Mouse (Mus musculus) neural tube, embryonic 15.5 days (tissue): ENCODE measurements around the gene Entpd1. TPM values are rescaled to one million over a fixed set of nuclear protein-coding genes. Genes with fewer than 3 reads are reported as not detected.

Experiments used
- ATAC-seq: fragments of 200-750 bp; cut with Nextera tagmentation; 2 replicates; pipeline ENCODE4 v1.8.0; 2017; ENCODE audit warnings: mild to moderate bottlenecking, moderate TSS enrichment, moderate library complexity; ENCODE audit not compliant: low FRiP score
- H3K27ac ChIP-seq: fragments of 300-500 bp; sonication (generic); replicated peaks from 2 replicates; pipeline ENCODE4 v1.5.1; 2015; ENCODE audit warnings: mild to moderate bottlenecking, inconsistent platforms
- H3K27me3 ChIP-seq: fragments of 300-500 bp; sonication (generic); replicated peaks from 2 replicates; pipeline ENCODE4 v1.6.1; 2015; ENCODE audit warnings: inconsistent platforms
- H3K36me3 ChIP-seq: fragments of 300-500 bp; sonication (generic); 2 replicates; pipeline ENCODE4 v1.6.1; 2015; ENCODE audit warnings: inconsistent platforms
- H3K4me1 ChIP-seq: fragments of 300-500 bp; sonication (generic); 2 replicates; pipeline ENCODE4 v1.6.1; 2015; ENCODE audit warnings: inconsistent platforms
- H3K4me2 ChIP-seq: fragments of 300-500 bp; sonication (generic); 2 replicates; pipeline ENCODE4 v1.6.1; 2015; ENCODE audit warnings: inconsistent platforms, mild to moderate bottlenecking, moderate library complexity
- H3K4me3 ChIP-seq: fragments of 300-500 bp; sonication (generic); replicated peaks from 2 replicates; pipeline ENCODE4 v1.5.1; 2015; ENCODE audit warnings: mild to moderate bottlenecking, inconsistent platforms
- H3K9ac ChIP-seq: fragments of 300-500 bp; sonication (generic); replicated peaks from 2 replicates; pipeline ENCODE4 v1.6.1; 2015; ENCODE audit warnings: mild to moderate bottlenecking, inconsistent platforms
- H3K9me3 ChIP-seq: fragments of 300-500 bp; sonication (generic); replicated peaks from 2 replicates; pipeline ENCODE4 v1.6.1; 2016; ENCODE audit warnings: inconsistent platforms
- WGBS: fragments of 180-500 bp; shearing (Covaris S2); methylation state at CpG from one replicate; pipeline ENCODE4 v1.1.7; 2015; ENCODE audit warnings: mixed read lengths; 5-methylcytosine and 5-hydroxymethylcytosine counted together
- polyA plus RNA-seq: library from polyadenylated mRNA; unstranded; fragments of >200 nt; fragmentation: Nextera tagmentation; extraction: Ambion mirVana; gene quantifications from 2 replicates; pipeline ENCODE4 v1.2.1, GENCODE M21; 2015

The Entpd1 gene
- polyA plus RNA-seq, 1 experiment from 2014 or later: 7.0 TPM

- WGBS: 85% methylated on average over 5 of the region's 5 CpGs
- no peak for ATAC-seq
- H3K4me3 ChIP-seq: no peak overlapping the region
- no peaks in the 10 kb centered on the region for H3K9me3 ChIP-seq
- H3K36me3 ChIP-seq: no peaks in the 10 kb centered on the region
- no peak overlapping the region for H3K4me2 ChIP-seq
- H3K27ac ChIP-seq: no peak overlapping the region
- no peaks in the 10 kb centered on the region for H3K27me3 ChIP-seq
- H3K9ac ChIP-seq: no peak overlapping the region
- H3K4me1 ChIP-seq: peaks cover 3% of the 10 kb centered on the region; the same call in 1 of the 2 replicates
Measured at GRCm38 (mm10) chr19:40650090-40650489, 37.9 kb downstream of the Entpd1 start.

GRCm38 (mm10) chr19:40656207-40656606 lies 44.0 kb downstream of the Entpd1 start:
- Histone ChIP-seq H3K4me3 (no peak overlapping the region), H3K36me3 (no peaks in the 10 kb centered on the region), H3K9ac (no peak overlapping the region), H3K4me2 (no peak overlapping the region), H3K9me3 (no peaks in the 10 kb centered on the region), H3K27me3 (no peaks in the 10 kb centered on the region), H3K4me1 (peaks cover 23% of the 10 kb centered on the region), H3K27ac (no peak overlapping the region)
- ATAC-seq: no peak
- 89% methylated on average over 5 of the region's 5 CpGs for WGBS

- peaks cover 27% of the 10 kb centered on the region for H3K4me1 ChIP-seq
- no peak for ATAC-seq
- whole genome bisulfite sequencing: 78% methylated on average over 6 of the region's 6 CpGs
- no peaks in the 10 kb centered on the region for H3K9me3 ChIP-seq
- H3K4me3 ChIP-seq: no peak overlapping the region
- no peaks in the 10 kb centered on the region for H3K27me3 ChIP-seq
- no peak overlapping the region for H3K27ac ChIP-seq
- H3K36me3 ChIP-seq: no peaks in the 10 kb centered on the region
- H3K9ac ChIP-seq: no peak overlapping the region
- no peak overlapping the region for H3K4me2 ChIP-seq
Measured at GRCm38 (mm10) chr19:40658281-40658680, 46.1 kb downstream of the Entpd1 start.

GRCm38 (mm10) chr19:40658935-40659334 lies 46.8 kb downstream of the Entpd1 start:
- Histone ChIP-seq H3K36me3 (no peaks in the 10 kb centered on the region), H3K27me3 (no peaks in the 10 kb centered on the region), H3K9me3 (no peaks in the 10 kb centered on the region), H3K4me1 (peaks cover 32% of the 10 kb centered on the region), H3K9ac (no peak overlapping the region), H3K4me3 (no peak overlapping the region), H3K4me2 (peak overlapping the region; percentile 59), H3K27ac (no peak overlapping the region)
- no peak for ATAC-seq
- 53% methylated on average over 5 of the region's 5 CpGs for WGBS

GRCm38 (mm10) chr19:40659651-40660478 lies 47.7 kb downstream of the Entpd1 start:
- under 1% methylated on average over 16 of the region's 16 CpGs for WGBS
- peak; percentile 71 for ATAC-seq
- Histone ChIP-seq H3K36me3 (no peaks in the 10 kb centered on the region), H3K9ac (peak overlapping the region; percentile 51), H3K4me1 (peaks cover 32% of the 10 kb centered on the region), H3K9me3 (no peaks in the 10 kb centered on the region), H3K27me3 (no peaks in the 10 kb centered on the region), H3K27ac (peak overlapping the region; percentile 74), H3K4me2 (peak overlapping the region; percentile 59), H3K4me3 (peak overlapping the region; percentile 38)

GRCm38 (mm10) chr19:40660510-40660909 lies 48.3 kb downstream of the Entpd1 start:
- Histone ChIP-seq H3K27ac (peak overlapping the region; percentile 74), H3K4me2 (peak overlapping the region; percentile 59), H3K9ac (peak overlapping the region; percentile 51), H3K36me3 (no peaks in the 10 kb centered on the region), H3K4me3 (peak overlapping the region; percentile 38), H3K9me3 (no peaks in the 10 kb centered on the region), H3K4me1 (peaks cover 32% of the 10 kb centered on the region), H3K27me3 (no peaks in the 10 kb centered on the region)
- 10% methylated on average over 9 of the region's 9 CpGs for WGBS
- peak; percentile 67 for ATAC-seq

GRCm38 (mm10) chr19:40661108-40661507 lies 48.9 kb downstream of the Entpd1 start:
- peaks cover 32% of the 10 kb centered on the region for H3K4me1 ChIP-seq
- peak overlapping the region; percentile 74; the same call in 1 of the 2 replicates for H3K27ac ChIP-seq
- 85% methylated on average over 2 of the region's 2 CpGs for WGBS

GRCm38 (mm10) chr19:40661874-40662273 lies 49.7 kb downstream of the Entpd1 start:
- Histone ChIP-seq H3K9me3 (no peaks in the 10 kb centered on the region), H3K9ac (no peak overlapping the region), H3K4me1 (peaks cover 32% of the 10 kb centered on the region), H3K36me3 (no peaks in the 10 kb centered on the region), H3K4me3 (no peak overlapping the region), H3K27ac (no peak overlapping the region), H3K4me2 (no peak overlapping the region), H3K27me3 (no peaks in the 10 kb centered on the region)
- WGBS: 90% methylated on average over 6 of the region's 6 CpGs
- no peak for ATAC-seq

More at GRCm38 (mm10) chr19:40661108-40661507, 48.9 kb downstream of the Entpd1 start:
- Histone ChIP-seq H3K4me2 (peak overlapping the region; percentile 59), H3K9me3 (no peaks in the 10 kb centered on the region), H3K36me3 (no peaks in the 10 kb centered on the region), H3K9ac (no peak overlapping the region), H3K4me3 (peak overlapping the region; percentile 38), H3K27me3 (no peaks in the 10 kb centered on the region)
- ATAC-seq: no peak

GRCm38 (mm10) chr19:40662727-40663126 lies 50.6 kb downstream of the Entpd1 start:
- ATAC-seq: no peak
- no peaks in the 10 kb centered on the region for H3K27me3 ChIP-seq
- WGBS: 71% methylated on average over 2 of the region's 2 CpGs
- no peak overlapping the region for H3K4me3 ChIP-seq
- no peaks in the 10 kb centered on the region for H3K36me3 ChIP-seq
- no peak overlapping the region for H3K27ac ChIP-seq
- H3K4me2 ChIP-seq: 0 out of 2 replicates have a peak overlapping the region, but pooled peaks have one; percentile 2
- no peak overlapping the region for H3K9ac ChIP-seq
- no peaks in the 10 kb centered on the region for H3K9me3 ChIP-seq
- H3K4me1 ChIP-seq: peaks cover 32% of the 10 kb centered on the region

- WGBS: 94% methylated on average over 7 of the region's 7 CpGs
- no peak overlapping the region for H3K4me2 ChIP-seq
- no peak for ATAC-seq
- H3K4me3 ChIP-seq: no peak overlapping the region
- H3K36me3 ChIP-seq: no peaks in the 10 kb centered on the region
- H3K9ac ChIP-seq: no peak overlapping the region
- H3K27ac ChIP-seq: no peak overlapping the region
- no peaks in the 10 kb centered on the region for H3K9me3 ChIP-seq
- H3K4me1 ChIP-seq: peaks cover 11% of the 10 kb centered on the region; the same call in 1 of the 2 replicates
- no peaks in the 10 kb centered on the region for H3K27me3 ChIP-seq
Measured at GRCm38 (mm10) chr19:40665778-40666177, 53.6 kb downstream of the Entpd1 start.

GRCm38 (mm10) chr19:40667111-40667510 lies 54.9 kb downstream of the Entpd1 start:
- peaks cover 8% of the 10 kb centered on the region; the same call in 1 of the 2 replicates for H3K4me1 ChIP-seq
- ATAC-seq: no peak
- no peak overlapping the region for H3K4me2 ChIP-seq
- no peaks in the 10 kb centered on the region for H3K9me3 ChIP-seq
- 92% methylated on average over 6 of the region's 6 CpGs for WGBS
- no peak overlapping the region for H3K4me3 ChIP-seq
- no peak overlapping the region for H3K27ac ChIP-seq
- no peaks in the 10 kb centered on the region for H3K27me3 ChIP-seq
- H3K36me3 ChIP-seq: no peaks in the 10 kb centered on the region
- no peak overlapping the region for H3K9ac ChIP-seq

GRCm38 (mm10) chr19:40675329-40675728 lies 63.2 kb downstream of the Entpd1 start:
- H3K27ac ChIP-seq: no peak overlapping the region
- H3K4me2 ChIP-seq: no peak overlapping the region
- 90% methylated on average over 5 of the region's 5 CpGs for WGBS
- H3K27me3 ChIP-seq: no peaks in the 10 kb centered on the region
- H3K4me1 ChIP-seq: no peaks in the 10 kb centered on the region; the same call in 1 of the 2 replicates
- no peaks in the 10 kb centered on the region for H3K36me3 ChIP-seq
- no peak for ATAC-seq
- no peak overlapping the region for H3K4me3 ChIP-seq
- no peaks in the 10 kb centered on the region for H3K9me3 ChIP-seq
- H3K9ac ChIP-seq: no peak overlapping the region
